Mouse (Mus musculus) myocyte (in vitro differentiated cells): Measurements from ENCODE around the gene Grk5.

Experiments used
- CEBPB ChIP-seq: IDR thresholded peaks from 2 replicates; pipeline ENCODE4 v1.6.1; 2011; ENCODE audit warnings: mild to moderate bottlenecking, moderate library complexity; ENCODE audit not compliant: poor library complexity, insufficient read depth, severe bottlenecking
- E2F4 ChIP-seq: IDR thresholded peaks from one replicate; pipeline ENCODE4 v1.6.1; 2011; ENCODE audit warnings: mild to moderate bottlenecking, control low read depth, moderate library complexity; ENCODE audit not compliant: insufficient read depth
- MAX ChIP-seq: IDR thresholded peaks from one replicate; pipeline ENCODE4 v1.6.1; 2011; ENCODE audit warnings: low read depth, mild to moderate bottlenecking, control low read depth
- MYOD1 ChIP-seq, 3 experiments: IDR thresholded peaks; one replicate each; pipeline ENCODE4 v1.6.1; 2011; ENCODE audit warnings: control low read depth in 2 of 3, low read depth in 2 of 3, mild to moderate bottlenecking in 2 of 3, moderate library complexity in 1 of 3; ENCODE audit not compliant: insufficient read length in 2 of 3, control insufficient read depth in 1 of 3
- MYOG ChIP-seq, 3 experiments: IDR thresholded peaks; one replicate each; pipeline ENCODE4 v1.6.1; 2011; ENCODE audit warnings: control low read depth in 2 of 3, low read depth in 2 of 3, mild to moderate bottlenecking in 2 of 3; ENCODE audit not compliant: insufficient read length in 2 of 3, control insufficient read depth in 1 of 3, insufficient read depth in 1 of 3
- POLR2A ChIP-seq: IDR thresholded peaks from one replicate; pipeline ENCODE4 v1.6.1; 2011; ENCODE audit warnings: low read depth, mild to moderate bottlenecking, control low read depth, moderate library complexity; ENCODE audit not compliant: insufficient read length
- POLR2AphosphoS2 ChIP-seq: IDR thresholded peaks from one replicate; pipeline ENCODE4 v1.6.1; 2011; ENCODE audit warnings: low read depth, control low read depth; ENCODE audit not compliant: insufficient read length
- REST ChIP-seq: IDR thresholded peaks from one replicate; pipeline ENCODE4 v1.6.1; 2011; ENCODE audit warnings: mild to moderate bottlenecking, control low read depth, moderate library complexity; ENCODE audit not compliant: insufficient read depth, insufficient read length
- SRF ChIP-seq: IDR thresholded peaks from one replicate; pipeline ENCODE4 v1.6.1; 2011; ENCODE audit warnings: low read depth; ENCODE audit not compliant: control insufficient read depth, insufficient read length
- TCF12 ChIP-seq: IDR thresholded peaks from one replicate; pipeline ENCODE4 v1.6.1; 2011; ENCODE audit warnings: mild to moderate bottlenecking, control low read depth; ENCODE audit not compliant: poor library complexity, insufficient read depth, severe bottlenecking
- TCF3 ChIP-seq: IDR thresholded peaks from one replicate; pipeline ENCODE4 v1.6.1; 2011; ENCODE audit warnings: low read depth, control low read depth; ENCODE audit not compliant: insufficient read length
- USF1 ChIP-seq: IDR thresholded peaks from one replicate; pipeline ENCODE4 v1.6.1; 2011; ENCODE audit warnings: low read depth, mild to moderate bottlenecking, control low read depth, moderate library complexity

- TF ChIP-seq MAX (no peak), TCF3 (no peak), USF1 (no peak), POLR2A (no peak), MYOD1 (IDR thresholded peaks at IDR 0.05; ENCODE audit: control insufficient read depth in 1 of 3, insufficient read length in 2 of 3, low read depth in 2 of 3) (no peak), E2F4 (no peak), TCF12 (no peak), POLR2AphosphoS2 (no peak), SRF (no peak), MYOG (IDR thresholded peaks at IDR 0.05; ENCODE audit: control insufficient read depth in 1 of 3, insufficient read depth in 1 of 3, insufficient read length in 2 of 3, low read depth in 2 of 3) (no peak), REST (no peak), CEBPB (no peak)
Measured at GRCm38 (mm10) chr19:60845731-60846130, 43.8 kb upstream of the Grk5 start.
